Mouse (Mus musculus) neural tube, embryonic 13.5 days (tissue): ENCODE results near the gene Ccdc155. TPM values are rescaled to one million over a fixed set of nuclear protein-coding genes. Genes with fewer than 3 reads are reported as not detected.

ENCODE experiments used
- ATAC-seq: fragments of 200-750 bp; cut with Nextera tagmentation; 2 replicates; pipeline ENCODE4 v1.8.0; 2017; ENCODE audit warnings: low read depth, mild to moderate bottlenecking, moderate TSS enrichment, moderate library complexity
- H3K27ac ChIP-seq: fragments of 300-500 bp; sonication (generic); replicated peaks from 2 replicates; pipeline ENCODE4 v1.5.1; 2015; ENCODE audit warnings: moderate library complexity, mild to moderate bottlenecking, inconsistent platforms
- H3K27me3 ChIP-seq: fragments of 300-500 bp; sonication (generic); 2 replicates; pipeline ENCODE4 v1.6.1; 2015; ENCODE audit warnings: mild to moderate bottlenecking, inconsistent platforms
- H3K36me3 ChIP-seq: fragments of 300-500 bp; sonication (generic); 2 replicates; pipeline ENCODE4 v1.6.1; 2015; ENCODE audit warnings: mild to moderate bottlenecking, inconsistent platforms
- H3K4me1 ChIP-seq: fragments of 300-500 bp; sonication (generic); replicated peaks from 2 replicates; pipeline ENCODE4 v1.6.1; 2015; ENCODE audit warnings: inconsistent platforms
- H3K4me2 ChIP-seq: fragments of 300-500 bp; sonication (generic); 2 replicates; pipeline ENCODE4 v1.6.1; 2015; ENCODE audit warnings: inconsistent platforms, mild to moderate bottlenecking, moderate library complexity
- H3K4me3 ChIP-seq: fragments of 300-500 bp; sonication (generic); 2 replicates; pipeline ENCODE4 v1.5.1; 2015; ENCODE audit warnings: mild to moderate bottlenecking, inconsistent platforms
- H3K9ac ChIP-seq: fragments of 300-500 bp; sonication (generic); 2 replicates; pipeline ENCODE4 v1.6.1; 2015; ENCODE audit warnings: moderate library complexity, mild to moderate bottlenecking, inconsistent platforms
- H3K9me3 ChIP-seq: fragments of 300-500 bp; sonication (generic); 2 replicates; pipeline ENCODE4 v1.6.1; 2016; ENCODE audit warnings: inconsistent platforms
- WGBS: fragments of 180-500 bp; shearing (Covaris S2); methylation state at CpG from one replicate; pipeline ENCODE4 v1.1.7; 2015; 5-methylcytosine and 5-hydroxymethylcytosine counted together
- polyA plus RNA-seq: library from polyadenylated mRNA; unstranded; fragments of >200 nt; fragmentation: Nextera tagmentation; extraction: Ambion mirVana; gene quantifications from 2 replicates; pipeline ENCODE4 v1.2.1, GENCODE M21; 2015

Ccdc155 gene
- polyA plus RNA-seq, 1 experiment from 2014 or later: 0.29 TPM

DNA sequence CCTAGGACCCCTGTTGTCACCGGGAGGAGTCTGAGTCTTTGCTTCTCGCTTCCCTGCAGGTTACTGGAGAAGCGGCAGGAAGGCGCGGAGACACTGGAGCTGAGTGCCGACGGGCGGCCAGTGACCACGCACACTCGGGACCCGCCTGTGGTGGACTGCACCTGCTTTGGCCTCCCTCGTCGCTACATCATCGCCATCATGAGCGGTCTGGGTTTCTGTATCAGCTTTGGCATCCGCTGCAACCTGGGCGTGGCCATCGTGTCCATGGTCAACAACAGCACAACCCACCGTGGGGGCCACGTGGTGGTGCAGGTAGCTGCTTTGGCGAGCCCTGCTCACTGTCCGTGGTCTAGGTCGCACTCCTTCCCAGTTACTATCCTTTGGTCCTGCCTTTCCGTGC, 36.0 kb downstream of the Ccdc155 start:
- no peaks in the 10 kb centered on the region for H3K9me3 ChIP-seq
- no peak for ATAC-seq
- H3K36me3 ChIP-seq: no peaks in the 10 kb centered on the region
- H3K27me3 ChIP-seq: peaks cover 97% of the 10 kb centered on the region
- H3K4me3 ChIP-seq: 0 out of 2 replicates have a peak overlapping the region, but pooled peaks have one; percentile 3
- peak overlapping the region; percentile 29 for H3K4me2 ChIP-seq
- no peak overlapping the region for H3K27ac ChIP-seq
- H3K9ac ChIP-seq: no peak overlapping the region
- H3K4me1 ChIP-seq: peaks cover 23% of the 10 kb centered on the region
- WGBS: 4% methylated on average over 24 of the region's 24 CpGs

DNA sequence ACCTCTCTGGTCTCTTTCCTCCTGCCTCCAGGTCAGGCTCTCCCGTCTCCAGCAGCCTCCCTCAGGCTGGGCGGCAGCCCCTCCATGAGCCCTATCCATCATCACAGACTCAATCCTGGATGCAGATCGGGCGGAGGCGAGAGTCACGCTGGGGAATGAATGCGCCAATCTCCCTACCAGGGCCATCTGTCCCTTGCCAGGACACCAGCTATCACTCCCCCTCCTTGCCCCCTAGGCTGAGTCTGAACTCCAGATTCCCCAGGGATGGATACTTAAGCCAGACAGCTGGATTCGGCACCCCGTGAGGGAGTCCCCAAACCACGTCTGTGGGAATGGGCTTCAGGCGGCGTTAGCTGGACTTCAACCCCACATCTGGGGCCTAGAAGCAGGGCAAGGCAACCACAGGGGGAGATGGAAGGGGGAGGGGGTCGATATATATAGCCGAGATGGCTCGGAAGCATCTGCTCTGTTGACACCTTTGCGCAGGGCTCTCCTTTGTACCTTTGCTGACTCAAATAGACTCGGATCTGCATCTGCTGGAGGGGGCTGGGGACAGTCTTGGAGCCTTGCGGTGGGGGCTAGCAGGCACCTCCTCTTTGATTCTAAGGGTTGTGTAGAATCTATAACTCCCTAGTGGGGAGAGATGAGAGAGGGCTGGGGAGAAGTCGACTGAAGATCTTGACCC, 36.8 kb downstream of the Ccdc155 start:
- H3K27me3 ChIP-seq: peaks cover 100% of the 10 kb centered on the region
- H3K4me2 ChIP-seq: peak overlapping the region; percentile 18; the same call in 1 of the 2 replicates
- no peak overlapping the region for H3K4me3 ChIP-seq
- no peak overlapping the region for H3K9ac ChIP-seq
- H3K36me3 ChIP-seq: no peaks in the 10 kb centered on the region
- H3K27ac ChIP-seq: no peak overlapping the region
- peaks cover 24% of the 10 kb centered on the region for H3K4me1 ChIP-seq
- ATAC-seq: no peak
- 3% methylated on average over 19 of the region's 19 CpGs for WGBS
- no peaks in the 10 kb centered on the region for H3K9me3 ChIP-seq

DNA sequence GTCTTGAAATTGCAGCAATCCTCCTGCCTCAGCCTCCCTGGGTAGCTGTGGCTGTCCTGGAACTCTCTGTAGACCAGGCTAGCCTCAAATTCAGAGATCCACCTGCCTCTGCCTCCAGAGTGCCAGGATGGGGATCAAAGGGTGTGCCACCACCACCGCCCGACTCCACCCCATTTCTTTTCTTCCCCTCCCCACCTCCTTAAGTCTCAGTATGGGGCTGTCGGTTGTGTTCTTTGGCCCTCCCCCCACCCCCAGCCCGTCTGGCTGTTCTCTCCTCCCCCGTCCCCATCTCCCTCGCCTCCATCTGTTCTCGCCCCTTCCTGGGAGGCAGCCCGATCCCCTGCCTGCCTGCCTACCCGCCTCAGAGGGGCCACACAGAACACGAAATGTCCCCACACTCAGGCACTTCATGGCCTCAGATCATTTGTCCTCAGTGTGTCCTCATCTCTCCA, 37.7 kb downstream of the Ccdc155 start:
- 28% methylated on average over 9 of the region's 10 CpGs for WGBS

DNA sequence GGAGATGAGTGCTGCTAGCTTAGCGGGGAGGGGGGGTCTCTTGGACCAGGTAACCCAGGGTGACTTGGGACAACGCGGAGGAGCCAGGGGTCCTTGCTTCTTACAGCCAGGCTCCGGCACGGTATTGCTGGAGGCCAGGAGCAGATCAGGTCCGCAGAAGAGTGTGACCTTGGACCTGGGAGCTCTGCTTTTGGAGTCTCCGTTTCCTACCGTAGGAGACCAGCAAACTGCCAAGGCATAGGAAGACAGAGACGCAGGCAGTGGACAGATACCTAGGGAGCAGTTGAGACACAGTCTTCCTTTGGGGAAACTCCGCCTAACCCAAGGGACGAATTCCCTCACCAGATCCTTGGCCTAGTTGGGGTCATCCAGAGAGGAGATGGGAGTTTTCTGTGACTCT, 39.0 kb downstream of the Ccdc155 start:
- ATAC-seq: no peak
- peaks cover 35% of the 10 kb centered on the region for H3K4me1 ChIP-seq
- peaks cover 84% of the 10 kb centered on the region for H3K27me3 ChIP-seq
- H3K4me2 ChIP-seq: no peak overlapping the region
- 0 out of 2 replicates have a peak, but pooled peaks cover 3% of the 10 kb centered on the region for H3K36me3 ChIP-seq
- no peak overlapping the region for H3K9ac ChIP-seq
- H3K9me3 ChIP-seq: no peaks in the 10 kb centered on the region
- no peak overlapping the region for H3K27ac ChIP-seq
- WGBS: 42% methylated on average over 11 of the region's 11 CpGs
- no peak overlapping the region for H3K4me3 ChIP-seq

More for the DNA sequence above, 37.7 kb downstream of the Ccdc155 start:
- no peaks in the 10 kb centered on the region for H3K36me3 ChIP-seq
- H3K4me3 ChIP-seq: no peak overlapping the region
- peaks cover 96% of the 10 kb centered on the region for H3K27me3 ChIP-seq
- H3K9me3 ChIP-seq: no peaks in the 10 kb centered on the region
- ATAC-seq: no peak
- H3K4me2 ChIP-seq: no peak overlapping the region
- peaks cover 32% of the 10 kb centered on the region for H3K4me1 ChIP-seq
- no peak overlapping the region for H3K9ac ChIP-seq
- no peak overlapping the region for H3K27ac ChIP-seq

DNA sequence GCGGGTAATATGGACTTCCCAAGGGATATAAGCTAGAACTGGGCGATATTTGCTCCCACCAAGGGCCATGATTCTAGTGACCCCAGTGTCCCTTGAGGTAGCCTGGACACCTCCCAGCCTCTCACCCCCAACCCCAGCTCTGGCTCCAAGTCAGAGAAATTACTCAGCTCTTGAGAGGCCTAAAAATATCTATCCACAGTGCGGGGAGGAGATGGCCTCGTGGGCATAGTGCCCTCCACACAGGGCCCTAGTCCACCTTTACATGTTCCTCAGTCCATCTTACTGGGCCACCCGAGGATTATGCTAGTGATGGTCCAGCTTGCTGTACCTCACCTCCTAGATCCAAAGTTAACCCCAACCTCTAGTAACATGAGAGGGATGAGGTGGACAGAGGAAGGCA, 39.9 kb downstream of the Ccdc155 start:
- WGBS: 59% methylated on average over 5 of the region's 5 CpGs
- Histone ChIP-seq H3K4me3 (no peak overlapping the region), H3K27me3 (peaks cover 75% of the 10 kb centered on the region), H3K36me3 (peaks cover 12% of the 10 kb centered on the region), H3K9me3 (no peaks in the 10 kb centered on the region), H3K4me1 (peaks cover 35% of the 10 kb centered on the region), H3K27ac (no peak overlapping the region), H3K4me2 (no peak overlapping the region), H3K9ac (no peak overlapping the region)
- ATAC-seq: no peak

DNA sequence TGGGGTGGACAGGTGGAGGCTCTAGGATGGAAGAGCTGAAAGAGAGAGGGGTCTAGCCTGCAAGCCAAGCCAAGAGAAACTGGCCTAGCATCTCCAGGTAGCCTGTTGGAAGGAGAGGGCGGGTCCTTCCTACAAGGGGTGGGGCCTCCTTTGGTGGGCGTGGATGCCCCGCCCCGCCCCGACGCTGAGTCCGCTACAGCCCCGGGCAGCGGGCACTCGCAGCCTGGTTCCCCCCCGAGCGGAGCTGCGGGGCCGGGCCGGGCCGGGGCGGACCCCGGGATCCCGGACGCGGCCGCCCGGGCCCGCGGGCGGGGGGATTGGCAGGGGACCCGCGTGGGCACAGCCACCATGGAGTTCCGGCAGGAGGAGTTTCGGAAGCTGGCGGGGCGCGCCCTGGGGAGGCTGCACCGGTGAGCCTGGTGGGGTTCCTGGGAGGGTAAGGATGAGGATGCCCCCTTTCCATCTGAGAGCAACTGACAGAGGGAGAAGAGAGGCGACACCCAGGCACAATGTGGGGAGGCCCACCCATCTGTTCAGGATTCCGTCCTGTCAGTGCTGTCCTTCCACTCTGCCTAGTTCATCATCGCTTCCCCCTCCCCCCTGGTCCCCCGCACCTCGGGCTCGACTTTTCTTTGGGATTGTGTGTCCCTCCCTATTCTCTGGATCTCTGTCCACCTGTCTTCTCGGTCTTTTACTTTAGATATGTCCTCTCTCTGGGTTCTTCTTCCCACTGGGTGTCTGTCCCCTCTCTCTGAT, 40.8 kb downstream of the Ccdc155 start, which contains the start of gene Slc17a7:
TSS of gene Slc17a7 (plus strand) at position 215 of the 756 bp plus-strand sequence.
- H3K4me1 ChIP-seq: peaks cover 35% of the 10 kb centered on the region
- H3K27me3 ChIP-seq: peaks cover 66% of the 10 kb centered on the region
- WGBS: 2% methylated on average over 41 of the region's 41 CpGs
- ATAC-seq: no peak
- no peak within 1 kb of the TSS for H3K27ac ChIP-seq
- peak within 1 kb of the TSS; percentile 62 for H3K9ac ChIP-seq
- H3K4me2 ChIP-seq: peak within 1 kb of the TSS; percentile 67
- H3K4me3 ChIP-seq: peak within 1 kb of the TSS; percentile 37
- H3K9me3 ChIP-seq: no peaks in the 10 kb centered on the region
- peaks cover 21% of the 10 kb centered on the region for H3K36me3 ChIP-seq

DNA sequence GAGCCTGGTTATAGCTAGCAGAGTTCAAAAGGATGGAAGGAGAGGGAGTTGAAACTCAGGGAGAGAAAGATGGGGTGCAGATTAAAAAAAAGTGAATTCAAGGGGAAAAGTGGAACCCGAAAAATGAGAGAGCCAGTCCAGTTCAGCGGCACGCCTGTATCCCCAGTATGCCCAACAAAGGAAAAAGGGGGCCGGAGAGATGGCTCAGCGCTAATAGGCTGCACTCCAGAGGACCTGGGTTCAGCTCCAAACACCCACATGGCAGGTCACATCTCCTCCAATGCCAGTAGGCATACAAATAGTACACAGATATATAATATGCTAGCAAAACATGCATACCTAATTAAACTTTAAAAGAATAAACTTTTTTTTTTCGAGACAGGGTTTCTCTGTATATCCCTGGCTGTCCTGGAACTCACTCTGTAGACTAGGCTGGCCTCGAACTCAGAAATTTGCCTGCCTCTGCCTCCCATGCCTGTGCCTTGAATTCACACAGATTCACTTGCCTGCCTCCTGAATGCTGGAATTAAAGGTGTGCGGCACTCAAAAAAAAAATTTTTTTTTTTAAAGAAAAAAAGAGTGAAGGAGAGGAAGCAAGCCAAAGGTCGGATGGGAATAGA, 41.6 kb downstream of the Ccdc155 start:
- 73% methylated on average over 9 of the region's 9 CpGs for WGBS
- H3K4me3 ChIP-seq: no peak overlapping the region
- H3K36me3 ChIP-seq: peaks cover 29% of the 10 kb centered on the region
- no peak overlapping the region for H3K4me2 ChIP-seq
- H3K27ac ChIP-seq: no peak overlapping the region
- no peaks in the 10 kb centered on the region for H3K9me3 ChIP-seq
- ATAC-seq: no peak
- H3K4me1 ChIP-seq: peaks cover 27% of the 10 kb centered on the region
- no peak overlapping the region for H3K9ac ChIP-seq
- peaks cover 58% of the 10 kb centered on the region for H3K27me3 ChIP-seq

DNA sequence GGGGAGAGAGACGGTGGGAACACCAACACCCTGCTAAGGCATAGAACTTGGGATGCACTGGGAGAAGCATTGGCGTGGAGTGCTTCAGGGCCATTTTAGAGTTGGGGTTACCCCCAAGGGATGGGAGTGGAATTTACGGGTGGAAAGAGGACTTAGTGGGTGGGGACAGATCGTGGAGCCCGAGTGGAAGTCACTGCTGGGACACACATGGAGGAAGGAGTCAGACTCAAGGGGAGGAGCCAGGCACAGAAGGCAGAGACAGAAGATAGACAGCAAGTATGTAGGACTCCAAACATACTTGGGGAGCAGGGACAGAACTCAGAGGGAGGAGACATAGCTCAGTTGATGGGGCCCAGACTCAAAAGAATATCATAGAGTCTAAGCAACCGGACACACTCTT, 42.1 kb downstream of the Ccdc155 start:
- H3K9me3 ChIP-seq: no peaks in the 10 kb centered on the region
- H3K4me3 ChIP-seq: peak overlapping the region; percentile 38
- H3K36me3 ChIP-seq: peaks cover 34% of the 10 kb centered on the region
- H3K9ac ChIP-seq: peak overlapping the region; percentile 56
- 0 out of 2 replicates have a peak, but pooled peaks have one; percentile 2 for ATAC-seq
- peak overlapping the region; percentile 67 for H3K4me2 ChIP-seq
- WGBS: 23% methylated on average over 6 of the region's 6 CpGs
- 0 out of 2 replicates have a peak overlapping the region, but pooled peaks have one; percentile 49 for H3K27ac ChIP-seq
- H3K4me1 ChIP-seq: peaks cover 22% of the 10 kb centered on the region
- H3K27me3 ChIP-seq: peaks cover 52% of the 10 kb centered on the region

DNA sequence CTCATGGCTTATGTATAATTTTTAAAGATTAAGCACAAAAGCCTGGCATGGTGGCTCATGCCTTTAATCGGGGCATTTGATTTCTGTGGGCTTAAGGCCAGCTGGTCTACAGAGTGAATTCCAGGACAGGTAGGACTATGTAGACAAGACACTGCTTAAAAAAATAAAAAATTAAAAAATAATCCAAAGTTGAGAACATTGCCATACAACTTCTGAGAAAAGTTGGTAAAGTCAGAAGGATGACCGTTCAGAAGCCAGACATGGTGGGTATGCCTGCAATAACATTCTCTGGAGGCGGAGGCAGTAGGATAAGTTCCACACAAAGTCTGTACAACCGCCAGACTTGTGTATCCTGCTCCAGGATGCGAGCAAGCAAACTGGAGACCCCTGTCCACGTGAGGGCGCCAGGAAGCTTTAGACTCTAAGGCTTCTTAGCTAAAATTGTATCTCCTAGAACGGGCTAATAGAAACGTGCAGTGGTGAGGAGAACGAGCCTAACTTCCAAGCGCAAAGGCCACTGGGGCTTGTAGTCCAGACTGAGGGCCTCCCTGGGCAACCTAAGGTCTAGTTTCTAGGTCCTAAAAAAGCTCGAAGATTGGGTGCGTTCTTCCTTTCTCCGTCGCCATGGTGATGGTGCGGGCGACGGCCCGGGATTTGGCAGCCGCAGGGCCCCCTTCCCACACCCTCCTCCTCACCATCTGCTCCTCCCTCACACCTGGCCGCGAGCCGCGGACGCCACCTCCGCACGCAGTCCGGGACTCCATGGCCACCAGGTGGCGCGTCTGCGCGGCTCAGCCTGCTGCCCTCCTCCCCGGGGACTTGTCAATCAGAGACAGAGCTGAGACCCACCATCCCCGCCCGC, 42.8 kb downstream of the Ccdc155 start:
- H3K27ac ChIP-seq: peak overlapping the region; percentile 49; the same call in 1 of the 2 replicates
- peak overlapping the region; percentile 67 for H3K4me2 ChIP-seq
- H3K4me1 ChIP-seq: peaks cover 20% of the 10 kb centered on the region
- peaks cover 45% of the 10 kb centered on the region for H3K27me3 ChIP-seq
- H3K9ac ChIP-seq: peak overlapping the region; percentile 56
- ATAC-seq: peak; percentile 93
- H3K4me3 ChIP-seq: peak overlapping the region; percentile 38
- 5% methylated on average over 35 of the region's 35 CpGs for WGBS
- peaks cover 39% of the 10 kb centered on the region for H3K36me3 ChIP-seq
- no peaks in the 10 kb centered on the region for H3K9me3 ChIP-seq

DNA sequence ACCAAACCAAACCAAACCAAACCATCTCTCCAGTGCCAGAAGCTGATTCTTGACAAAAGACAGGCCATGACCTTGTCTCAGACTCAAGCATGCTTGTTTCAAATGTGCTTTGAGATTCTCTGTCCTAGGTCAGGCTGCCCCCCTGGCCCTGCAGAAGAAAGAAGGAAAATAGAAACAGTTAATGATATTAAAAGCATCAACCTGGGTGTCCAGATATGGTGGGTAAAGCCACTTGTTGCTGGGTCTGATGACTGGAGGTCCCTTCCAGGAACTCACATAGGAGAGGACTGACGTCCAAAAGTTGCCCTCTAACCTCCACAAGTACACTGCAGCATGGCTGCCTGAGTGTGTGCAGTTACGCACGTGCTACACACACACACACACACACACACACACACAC, 43.8 kb downstream of the Ccdc155 start:
- H3K36me3 ChIP-seq: peaks cover 39% of the 10 kb centered on the region
- H3K4me3 ChIP-seq: no peak overlapping the region
- H3K27me3 ChIP-seq: peaks cover 35% of the 10 kb centered on the region
- no peaks in the 10 kb centered on the region for H3K9me3 ChIP-seq
- 95% methylated on average over 3 of the region's 3 CpGs for whole genome bisulfite sequencing
- no peak overlapping the region for H3K27ac ChIP-seq
- peaks cover 20% of the 10 kb centered on the region for H3K4me1 ChIP-seq
- no peak for ATAC-seq
- no peak overlapping the region for H3K4me2 ChIP-seq
- no peak overlapping the region for H3K9ac ChIP-seq

DNA sequence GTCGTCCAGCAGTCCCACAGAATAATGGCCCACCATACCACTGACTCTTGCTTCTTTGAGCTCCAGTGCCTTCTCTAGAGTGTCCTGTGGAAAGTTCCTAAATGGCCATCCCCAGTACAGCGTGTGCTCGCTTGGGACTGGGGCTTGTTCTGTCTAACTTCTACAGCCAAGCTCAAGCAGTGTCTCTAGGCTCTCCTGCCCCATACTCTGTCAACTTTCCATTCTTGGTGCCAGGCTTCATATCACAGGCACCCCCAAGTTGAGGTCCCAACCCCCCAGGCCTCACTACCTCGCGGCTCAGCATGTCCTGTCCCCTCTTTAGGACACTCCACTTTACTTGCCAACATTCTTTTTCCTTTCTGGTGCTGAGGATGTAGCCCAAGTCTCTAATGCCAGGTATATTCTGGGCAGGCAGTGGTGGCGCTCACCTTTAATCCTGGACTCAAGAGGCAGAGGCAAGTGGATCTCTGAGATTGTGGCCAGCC, 44.3 kb downstream of the Ccdc155 start:
- 94% methylated on average over 6 of the region's 6 CpGs for WGBS
- Histone ChIP-seq H3K4me3 (no peak overlapping the region), H3K4me1 (peaks cover 25% of the 10 kb centered on the region), H3K9me3 (no peaks in the 10 kb centered on the region), H3K27ac (no peak overlapping the region), H3K4me2 (no peak overlapping the region), H3K9ac (no peak overlapping the region), H3K36me3 (peaks cover 39% of the 10 kb centered on the region), H3K27me3 (peaks cover 30% of the 10 kb centered on the region)
- ATAC-seq: no peak
